Mouse (Mus musculus) stomach, postnatal 0 days (tissue): ENCODE data around the gene Lhx3. TPM values are rescaled to one million over a fixed set of nuclear protein-coding genes. Genes with fewer than 3 reads are reported as not detected.

Experiments
- ATAC-seq: fragments of 200-750 bp; cut with Nextera tagmentation; 2 replicates; pipeline ENCODE4 v1.8.0; 2017; ENCODE audit not compliant: low FRiP score, low TSS enrichment
- DNase-seq: peaks from one replicate; pipeline ENCODE4 v3.0.0-alpha.2; 2016; ENCODE audit warnings: low spot score
- H3K27ac ChIP-seq: fragments of 300-500 bp; sonication (generic); replicated peaks from 2 replicates; pipeline ENCODE4 v1.5.1; 2014; ENCODE audit warnings: mild to moderate bottlenecking, control low read depth
- H3K27me3 ChIP-seq: fragments of 300-500 bp; sonication (generic); 2 replicates; pipeline ENCODE4 v1.6.1; 2014; ENCODE audit warnings: low read length; ENCODE audit not compliant: control insufficient read depth, insufficient read depth
- H3K36me3 ChIP-seq: fragments of 300-500 bp; sonication (generic); 2 replicates; pipeline ENCODE4 v1.6.1; 2014; ENCODE audit warnings: low read length, mixed read lengths; ENCODE audit not compliant: control insufficient read depth, insufficient read depth
- H3K4me1 ChIP-seq: fragments of 300-500 bp; sonication (generic); replicated peaks from 2 replicates; pipeline ENCODE4 v1.6.1; 2014; ENCODE audit warnings: antibody characterized with exemption; ENCODE audit not compliant: control insufficient read depth, insufficient read depth
- H3K4me2 ChIP-seq: fragments of 300-500 bp; sonication (generic); replicated peaks from 2 replicates; pipeline ENCODE4 v1.6.1; 2014; ENCODE audit warnings: low read depth, mild to moderate bottlenecking, control low read depth, moderate library complexity
- H3K4me3 ChIP-seq: fragments of 300-500 bp; sonication (generic); 2 replicates; pipeline ENCODE4 v1.5.1; 2014; ENCODE audit warnings: low read depth, low read length, control low read depth
- H3K9ac ChIP-seq: fragments of 300-500 bp; sonication (generic); 2 replicates; pipeline ENCODE4 v1.6.1; 2014; ENCODE audit warnings: mild to moderate bottlenecking, low read length, control low read depth, mixed read lengths
- H3K9me3 ChIP-seq: fragments of 300-500 bp; sonication (generic); 2 replicates; pipeline ENCODE4 v1.6.1; 2016; ENCODE audit warnings: low read length; ENCODE audit not compliant: control insufficient read depth
- CTCF ChIP-seq: IDR thresholded peaks from 2 replicates; pipeline ENCODE4 v1.5.1; 2016; ENCODE audit warnings: antibody characterized with exemption, low read depth, mild to moderate bottlenecking, moderate library complexity
- EP300 ChIP-seq: optimal IDR thresholded peaks from 2 replicates; pipeline ENCODE3; 2016; ENCODE audit warnings: antibody characterized with exemption
- WGBS: fragments of 180-500 bp; shearing (Covaris S2); extraction: QIAGEN DNeasy Blood & Tissue Kit; methylation state at CpG from one replicate; pipeline ENCODE4 v1.1.7; 2014; 5-methylcytosine and 5-hydroxymethylcytosine counted together
- polyA plus RNA-seq: library from polyadenylated mRNA; unstranded; fragments of >200 nt; fragmentation: Nextera tagmentation; extraction: Ambion mirVana; gene quantifications from 2 replicates; pipeline ENCODE4 v1.2.1, GENCODE M21; 2015

Lhx3 gene
- polyA plus RNA-seq, 1 experiment from 2014 or later = not detected

- no peak for DNase-seq
- Histone ChIP-seq H3K9me3 (no peaks in the 10 kb centered on the region), H3K27me3 (no peaks in the 10 kb centered on the region), H3K4me1 (no peaks in the 10 kb centered on the region), H3K4me3 (no peak overlapping the region), H3K4me2 (no peak overlapping the region), H3K9ac (no peak overlapping the region), H3K36me3 (no peaks in the 10 kb centered on the region), H3K27ac (no peak overlapping the region)
- no peak for ATAC-seq
- WGBS = 87% methylated on average over 9 of the region's 9 CpGs
- TF ChIP-seq EP300 = no peak
- no peak for TF ChIP-seq CTCF
These were observed 50.0 kb downstream of the Lhx3 start for GRCm38 (mm10) chr2:26158064-26158463.

DNA sequence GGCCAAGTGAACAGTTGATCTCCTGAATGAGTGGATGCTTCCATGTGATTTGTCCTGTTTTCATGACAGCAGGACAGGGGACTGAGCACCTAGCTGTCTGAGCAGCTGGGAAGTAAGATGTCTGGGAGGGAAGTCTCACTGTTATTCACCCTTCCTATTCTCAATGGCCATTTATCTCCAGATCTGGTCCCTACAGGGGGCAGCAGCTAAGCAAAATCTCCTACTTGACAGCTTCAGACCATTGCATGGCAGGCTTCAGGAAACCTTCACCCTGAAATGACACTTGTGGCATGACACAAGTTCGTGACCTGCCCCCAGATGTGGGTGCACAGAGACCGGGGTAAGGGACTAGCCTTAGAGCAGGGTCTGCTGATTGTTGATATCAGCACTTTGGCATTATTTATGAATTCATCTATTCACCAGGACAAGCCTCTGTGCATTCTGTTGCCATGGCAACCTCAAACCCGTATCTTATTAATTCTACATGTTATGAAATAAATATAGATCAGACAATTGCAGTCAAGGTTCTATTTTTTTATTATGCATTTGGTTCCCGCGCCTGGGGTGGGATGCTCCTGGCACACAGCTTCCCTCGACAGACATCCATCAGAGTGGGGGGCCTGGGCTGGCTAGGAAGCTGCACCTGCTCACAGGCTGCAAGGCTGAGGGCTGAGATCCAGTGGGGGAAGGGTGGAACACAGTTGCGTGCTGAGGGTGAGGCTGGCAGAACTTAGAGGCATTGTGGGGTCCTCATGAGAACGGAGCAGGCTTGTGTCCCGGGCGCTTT lies 51.7 kb downstream of the Lhx3 start:
- 67% methylated on average over 10 of the region's 10 CpGs for WGBS

DNA sequence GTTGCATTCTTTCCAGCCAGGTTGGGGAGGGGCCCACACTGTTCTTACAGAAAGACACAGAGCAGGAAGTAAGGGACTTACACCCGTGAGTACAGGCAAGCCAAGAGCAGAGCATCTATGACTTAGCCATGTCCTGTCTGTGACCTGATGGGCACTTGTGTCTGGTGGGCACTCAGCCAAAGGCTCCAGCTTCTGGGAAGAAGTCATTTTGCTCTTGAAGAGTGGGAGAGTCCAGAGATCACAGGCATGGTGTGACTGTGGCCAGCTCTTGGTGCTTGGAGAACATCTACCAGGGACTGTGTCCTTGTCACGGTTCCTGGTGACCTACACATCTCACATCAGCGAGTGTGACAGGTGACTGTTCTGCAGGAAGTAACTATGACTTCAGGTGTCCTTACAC lies 52.4 kb downstream of the Lhx3 start:
- Histone ChIP-seq H3K27me3 (no peaks in the 10 kb centered on the region), H3K4me1 (no peaks in the 10 kb centered on the region), H3K4me3 (no peak overlapping the region), H3K9ac (no peak overlapping the region), H3K4me2 (no peak overlapping the region), H3K9me3 (no peaks in the 10 kb centered on the region), H3K36me3 (no peaks in the 10 kb centered on the region), H3K27ac (no peak overlapping the region)
- ATAC-seq (no peak), DNase-seq (no peak)
- 43% methylated on average over 3 of the region's 3 CpGs for WGBS
- TF ChIP-seq CTCF (no peak), EP300 (no peak)

More for the DNA sequence above, 51.7 kb downstream of the Lhx3 start:
- Histone ChIP-seq H3K36me3 (no peaks in the 10 kb centered on the region), H3K4me1 (no peaks in the 10 kb centered on the region), H3K27ac (no peak overlapping the region), H3K9ac (no peak overlapping the region), H3K4me2 (no peak overlapping the region), H3K9me3 (no peaks in the 10 kb centered on the region), H3K27me3 (no peaks in the 10 kb centered on the region), H3K4me3 (no peak overlapping the region)
- DNase-seq (no peak), ATAC-seq (no peak)
- TF ChIP-seq CTCF (no peak), EP300 (no peak)

DNA sequence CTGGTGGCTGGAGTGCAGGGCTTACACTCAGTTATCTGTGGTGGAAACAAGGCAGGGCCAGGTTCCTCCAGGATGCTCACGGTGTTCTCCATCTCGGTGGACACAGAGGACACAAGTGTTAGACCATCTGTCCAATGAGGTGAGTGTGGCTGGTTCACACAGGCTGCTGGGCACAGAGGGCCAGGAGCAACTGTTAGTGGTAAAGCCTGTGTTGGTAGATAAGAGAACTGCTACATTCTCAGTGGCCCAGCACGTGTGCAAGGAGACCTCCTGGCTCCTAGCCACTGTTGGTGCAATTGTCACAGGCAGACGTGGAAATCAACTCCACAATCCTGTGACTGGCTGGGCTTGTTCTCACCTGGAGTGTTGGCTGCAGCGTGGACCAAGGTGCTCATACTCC lies 53.5 kb downstream of the Lhx3 start:
- H3K4me2 ChIP-seq = no peak overlapping the region
- no peak overlapping the region for H3K4me3 ChIP-seq
- H3K9me3 ChIP-seq = no peaks in the 10 kb centered on the region
- H3K27ac ChIP-seq = no peak overlapping the region
- no peaks in the 10 kb centered on the region for H3K4me1 ChIP-seq
- 62% methylated on average over 5 of the region's 5 CpGs for WGBS
- DNase-seq (no peak), ATAC-seq (no peak)
- H3K27me3 ChIP-seq = no peaks in the 10 kb centered on the region
- no peaks in the 10 kb centered on the region for H3K36me3 ChIP-seq
- H3K9ac ChIP-seq = no peak overlapping the region
- no peak for TF ChIP-seq CTCF
- TF ChIP-seq EP300 = no peak

DNA sequence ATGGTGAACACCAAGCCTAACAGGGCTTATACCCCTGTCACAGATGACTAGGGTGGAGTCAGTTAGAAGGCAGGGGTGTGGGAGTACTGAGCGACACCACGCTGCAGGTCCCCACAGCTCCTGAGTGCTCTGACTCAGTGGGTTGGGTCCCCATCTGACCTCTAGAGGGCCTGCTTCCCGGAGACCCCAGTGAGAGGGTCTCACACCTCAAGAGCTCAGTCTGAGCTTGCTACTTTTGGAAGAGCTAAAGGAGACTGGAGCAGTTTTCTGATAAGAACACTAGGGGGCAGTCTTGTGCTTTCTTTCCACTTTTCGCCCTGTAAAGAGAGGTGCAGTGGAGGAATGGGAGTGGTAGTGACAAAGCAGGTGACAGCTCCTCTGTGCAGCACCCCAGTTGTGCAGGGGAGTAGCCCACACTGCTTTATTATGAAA lies 54.2 kb downstream of the Lhx3 start:
- Histone ChIP-seq H3K4me1 (no peaks in the 10 kb centered on the region), H3K4me3 (no peak overlapping the region), H3K27ac (no peak overlapping the region), H3K9me3 (no peaks in the 10 kb centered on the region), H3K36me3 (no peaks in the 10 kb centered on the region), H3K4me2 (no peak overlapping the region), H3K9ac (no peak overlapping the region), H3K27me3 (no peaks in the 10 kb centered on the region)
- ATAC-seq (peak; percentile 64; the same call in 1 of the 2 replicates), DNase-seq (peak; percentile 37)
- TF ChIP-seq CTCF (peak; percentile 84), EP300 (no peak)
- WGBS = 4% methylated on average over 4 of the region's 4 CpGs

DNA sequence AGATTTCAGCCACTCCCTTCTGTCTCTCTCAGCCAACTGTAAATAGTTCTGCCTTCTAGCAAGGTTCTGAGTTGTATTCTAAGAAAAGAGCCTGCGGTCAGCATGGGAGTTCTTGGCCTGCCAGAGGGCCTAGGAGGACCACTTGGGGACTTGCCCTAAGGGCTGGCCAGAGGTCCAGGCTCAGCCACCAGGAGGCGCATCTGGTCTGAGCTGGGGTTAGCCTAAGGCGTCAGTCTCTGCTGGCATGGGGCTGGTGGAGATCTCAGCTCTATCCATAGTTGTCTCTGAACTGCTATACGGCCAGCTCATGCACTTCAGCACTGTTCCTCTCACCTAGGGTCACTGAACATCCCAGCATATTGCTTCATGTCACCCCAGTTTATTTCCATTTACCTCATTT lies 54.8 kb downstream of the Lhx3 start:
- Histone ChIP-seq H3K36me3 (no peaks in the 10 kb centered on the region), H3K4me3 (no peak overlapping the region), H3K27me3 (no peaks in the 10 kb centered on the region), H3K9ac (no peak overlapping the region), H3K4me1 (no peaks in the 10 kb centered on the region), H3K4me2 (no peak overlapping the region), H3K9me3 (no peaks in the 10 kb centered on the region), H3K27ac (no peak overlapping the region)
- no peak for TF ChIP-seq EP300
- TF ChIP-seq CTCF = peak; percentile 71
- DNase-seq (peak; percentile 68), ATAC-seq (peak; percentile 35; the same call in 1 of the 2 replicates)
- WGBS = 29% methylated on average over 4 of the region's 4 CpGs

Other genes with a start within 250 kb of the Lhx3 start
- gene Camsap1, start 225.0 kb downstream of the Lhx3 start, polyA plus RNA-seq = 4.2 and 6.5 TPM in 2 replicates
- gene Ubac1, start 186.5 kb downstream of the Lhx3 start, polyA plus RNA-seq = 47.7 and 49.1 TPM in 2 replicates
- gene Nacc2, start 85.1 kb downstream of the Lhx3 start, polyA plus RNA-seq = 12.6 and 13.3 TPM in 2 replicates
- 10.7 and 11.2 TPM in 2 replicates for gene Qsox2, start 29.2 kb upstream of the Lhx3 start, polyA plus RNA-seq
- gene Ccdc187, start 86.3 kb upstream of the Lhx3 start, polyA plus RNA-seq = 0.21 and 0.40 TPM in 2 replicates
- gene Gpsm1, start 107.2 kb upstream of the Lhx3 start, polyA plus RNA-seq = 20.4 and 20.9 TPM in 2 replicates
- 15.1 and 16.6 TPM in 2 replicates for gene Dnlz, start 143.8 kb upstream of the Lhx3 start, polyA plus RNA-seq
- 0.51 and 0.55 TPM in 2 replicates for gene Card9, start 152.6 kb upstream of the Lhx3 start, polyA plus RNA-seq
- gene Snapc4, start 172.4 kb upstream of the Lhx3 start, polyA plus RNA-seq = 7.4 and 9.5 TPM in 2 replicates
- gene Entr1, start 181.0 kb upstream of the Lhx3 start, polyA plus RNA-seq = 52.6 and 58.9 TPM in 2 replicates
- 53.3 and 55.4 TPM in 2 replicates for gene Pmpca, start 181.1 kb upstream of the Lhx3 start, polyA plus RNA-seq
- 6.3 and 7.7 TPM in 2 replicates for gene Inpp5e, start 200.9 kb upstream of the Lhx3 start, polyA plus RNA-seq
- gene Sec16a, start 236.9 kb upstream of the Lhx3 start, polyA plus RNA-seq = 10.6 and 11.7 TPM in 2 replicates